Mouse (Mus musculus): ENCODE results near the gene Pde5a. TPM values are rescaled to one million over a fixed set of nuclear protein-coding genes. Genes with fewer than 3 reads are reported as not detected.
A peak's percentile ranks its signal among the peaks of the same experiment; 100 is the strongest.

Gene Pde5a
- total RNA-seq, 1 experiment = 1.6 TPM

DNA sequence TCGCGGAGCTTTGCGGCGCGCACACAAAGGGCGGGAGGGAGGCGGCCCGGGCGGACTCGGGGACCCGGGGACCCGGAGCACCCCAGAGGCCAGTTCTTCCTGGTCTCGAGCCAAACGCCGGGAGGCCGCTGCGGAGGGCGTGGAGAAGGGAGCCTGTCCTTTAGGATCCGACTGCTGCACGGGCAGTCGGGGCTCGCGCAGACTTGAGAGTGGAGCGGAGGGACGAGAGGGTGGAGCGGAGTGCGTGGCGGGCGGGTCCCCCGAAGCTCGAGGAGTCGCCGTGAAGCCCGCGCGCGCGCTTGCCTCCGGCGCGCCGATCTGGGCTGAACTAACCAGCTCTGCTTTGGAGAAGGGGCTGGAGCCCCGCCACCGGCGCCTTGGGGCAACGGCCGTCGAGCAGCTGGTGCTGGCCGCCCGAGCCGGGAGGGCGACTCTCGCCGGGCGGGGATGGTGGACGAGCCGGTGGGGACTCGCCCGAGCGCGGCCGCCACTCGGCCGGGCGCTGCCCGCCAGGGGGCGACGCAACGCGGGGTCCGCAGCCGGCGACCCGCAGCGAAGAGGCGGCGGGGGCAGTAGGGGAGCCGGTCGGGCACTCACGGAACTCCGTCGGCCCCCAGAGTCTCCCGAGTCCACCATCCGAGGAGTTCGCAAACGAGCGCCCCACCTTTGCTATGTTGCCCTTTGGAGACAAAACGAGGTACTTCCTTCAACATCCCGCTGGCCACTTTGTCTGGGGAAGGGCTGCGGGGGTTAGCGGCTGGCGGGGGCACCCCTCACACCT, 1.4 kb downstream of the Pde5a start:
- in situ Hi-C loops (cut with MboI; ENCODE audit: low sequenced_read_pairs in 2 of 2, unreplicated experiment in 2 of 2) = no loop called here
- Histone ChIP-seq H3K4me3 (ENCODE audit: insufficient read depth in 1 of 2, low read depth in 1 of 2, low read length in 2 of 2, poor library complexity in 1 of 2, severe bottlenecking in 1 of 2) (peak overlapping the region; percentile 84 to 85), H3K9ac (ENCODE audit: insufficient read depth, low read depth, low read length, poor library complexity, severe bottlenecking) (peak overlapping the region; percentile 82), H3K9me3 (ENCODE audit: control insufficient read depth, insufficient read depth, low read depth, low read length) (no peaks in the 10 kb centered on the region), H3K27ac (ENCODE audit: insufficient read depth, low read depth, low read length, poor library complexity, severe bottlenecking) (no peak overlapping the region), H3K4me1 (ENCODE audit: control insufficient read depth in 2 of 2, insufficient read depth in 2 of 2, low read length in 2 of 2, poor library complexity in 1 of 2) (no peaks in the 10 kb centered on the region), H3K36me3 (ENCODE audit: control insufficient read depth, insufficient read depth, low read length, poor library complexity, severe bottlenecking) (no peaks in the 10 kb centered on the region)
- peak; percentile 25 for DNase-seq (ENCODE audit: low read depth, low spot score)
- TF ChIP-seq HCFC1 (IDR thresholded peaks at IDR 0.05; ENCODE audit: borderline replicate concordance, insufficient read depth, low read length) (no peak), ZC3H11A (IDR thresholded peaks at IDR 0.05; ENCODE audit: borderline replicate concordance, low read depth, low read length) (no peak), CHD2 (IDR thresholded peaks at IDR 0.05; ENCODE audit: low read depth, low read length) (no peak), MAFK (IDR thresholded peaks at IDR 0.05; ENCODE audit: insufficient read depth, low read depth, low read length) (no peak), ZNF384 (IDR thresholded peaks at IDR 0.05; ENCODE audit: low read depth, low read length) (no peak)

DNA sequence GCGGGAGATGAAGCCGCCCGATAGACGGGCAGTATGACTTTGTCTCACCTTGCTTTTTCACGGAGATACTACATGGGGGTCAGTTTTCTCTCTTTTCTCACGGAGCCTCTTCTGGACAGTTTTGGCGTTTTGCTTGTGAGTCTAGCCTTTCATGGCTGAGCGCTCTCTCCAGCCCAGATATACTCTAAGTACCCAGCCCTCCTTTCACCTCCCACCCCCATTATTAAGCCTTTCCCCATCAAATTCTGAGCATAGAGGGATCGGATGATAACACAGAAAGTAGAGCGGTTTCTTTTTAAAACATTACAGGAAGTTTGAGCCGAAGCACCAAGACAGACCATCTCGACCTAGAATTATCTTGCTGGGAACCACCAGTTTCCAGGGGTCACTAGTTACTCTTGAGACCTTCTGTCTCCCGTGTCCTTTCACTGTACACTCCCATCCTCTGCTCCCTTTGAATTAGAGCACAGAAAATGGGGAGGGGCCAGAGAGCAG, 2.0 kb downstream of the Pde5a start:
- no peaks in the 10 kb centered on the region for H3K36me3 ChIP-seq (ENCODE audit: control insufficient read depth, insufficient read depth, low read length, poor library complexity, severe bottlenecking)
- no peak overlapping the region for H3K27ac ChIP-seq (ENCODE audit: insufficient read depth, low read depth, low read length, poor library complexity, severe bottlenecking)
- peak; percentile 11 for DNase-seq (ENCODE audit: low read depth, low spot score)
- peak overlapping the region; percentile 84 to 85 for H3K4me3 ChIP-seq (ENCODE audit: insufficient read depth in 1 of 2, low read depth in 1 of 2, low read length in 2 of 2, poor library complexity in 1 of 2, severe bottlenecking in 1 of 2)
- no peaks in the 10 kb centered on the region for H3K4me1 ChIP-seq (ENCODE audit: control insufficient read depth in 2 of 2, insufficient read depth in 2 of 2, low read length in 2 of 2, poor library complexity in 1 of 2)
- peak overlapping the region; percentile 82 for H3K9ac ChIP-seq (ENCODE audit: insufficient read depth, low read depth, low read length, poor library complexity, severe bottlenecking)
- in situ Hi-C loops (cut with MboI; ENCODE audit: low sequenced_read_pairs in 2 of 2, unreplicated experiment in 2 of 2) = no loop called here
- TF ChIP-seq HCFC1 (IDR thresholded peaks at IDR 0.05; ENCODE audit: borderline replicate concordance, insufficient read depth, low read length) = no peak
- no peak for TF ChIP-seq ZC3H11A (IDR thresholded peaks at IDR 0.05; ENCODE audit: borderline replicate concordance, low read depth, low read length)
- no peak for TF ChIP-seq MAFK (IDR thresholded peaks at IDR 0.05; ENCODE audit: insufficient read depth, low read depth, low read length)
- TF ChIP-seq CHD2 (IDR thresholded peaks at IDR 0.05; ENCODE audit: low read depth, low read length) = no peak
- no peak for TF ChIP-seq ZNF384 (IDR thresholded peaks at IDR 0.05; ENCODE audit: low read depth, low read length)
- H3K9me3 ChIP-seq (ENCODE audit: control insufficient read depth, insufficient read depth, low read depth, low read length) = no peaks in the 10 kb centered on the region

DNA sequence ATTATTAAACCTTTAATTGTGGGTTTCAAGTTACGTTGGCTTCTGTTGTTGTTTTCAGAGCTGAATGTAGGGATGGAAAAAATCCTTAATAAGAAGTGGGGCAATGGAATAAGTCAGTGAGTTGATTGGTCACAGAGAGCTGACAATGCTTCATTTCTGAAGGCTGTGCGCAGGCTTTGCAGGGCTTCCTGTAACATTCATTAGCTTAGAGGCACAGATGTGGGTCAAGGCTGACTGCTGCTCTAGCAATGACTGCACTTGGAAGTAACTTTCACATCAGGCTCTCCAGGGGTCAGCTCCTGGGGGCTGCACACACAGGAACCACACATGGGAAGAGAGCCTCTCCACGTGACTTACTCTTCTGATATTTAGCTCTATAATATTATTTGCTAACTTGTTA, 5.1 kb downstream of the Pde5a start:
- Histone ChIP-seq H3K4me1 (ENCODE audit: control insufficient read depth in 2 of 2, insufficient read depth in 2 of 2, low read length in 2 of 2, poor library complexity in 1 of 2) (no peaks in the 10 kb centered on the region), H3K9ac (ENCODE audit: insufficient read depth, low read depth, low read length, poor library complexity, severe bottlenecking) (no peak overlapping the region), H3K9me3 (ENCODE audit: control insufficient read depth, insufficient read depth, low read depth, low read length) (no peaks in the 10 kb centered on the region), H3K4me3 (ENCODE audit: insufficient read depth in 1 of 2, low read depth in 1 of 2, low read length in 2 of 2, poor library complexity in 1 of 2, severe bottlenecking in 1 of 2) (no peak overlapping the region), H3K27ac (ENCODE audit: insufficient read depth, low read depth, low read length, poor library complexity, severe bottlenecking) (no peak overlapping the region), H3K36me3 (ENCODE audit: control insufficient read depth, insufficient read depth, low read length, poor library complexity, severe bottlenecking) (no peaks in the 10 kb centered on the region)
- no peak for DNase-seq (ENCODE audit: low read depth, low spot score)
- in situ Hi-C loops (cut with MboI; ENCODE audit: low sequenced_read_pairs in 2 of 2, unreplicated experiment in 2 of 2) = no loop called here
- TF ChIP-seq HCFC1 (IDR thresholded peaks at IDR 0.05; ENCODE audit: borderline replicate concordance, insufficient read depth, low read length) (no peak), ZC3H11A (IDR thresholded peaks at IDR 0.05; ENCODE audit: borderline replicate concordance, low read depth, low read length) (no peak)

DNA sequence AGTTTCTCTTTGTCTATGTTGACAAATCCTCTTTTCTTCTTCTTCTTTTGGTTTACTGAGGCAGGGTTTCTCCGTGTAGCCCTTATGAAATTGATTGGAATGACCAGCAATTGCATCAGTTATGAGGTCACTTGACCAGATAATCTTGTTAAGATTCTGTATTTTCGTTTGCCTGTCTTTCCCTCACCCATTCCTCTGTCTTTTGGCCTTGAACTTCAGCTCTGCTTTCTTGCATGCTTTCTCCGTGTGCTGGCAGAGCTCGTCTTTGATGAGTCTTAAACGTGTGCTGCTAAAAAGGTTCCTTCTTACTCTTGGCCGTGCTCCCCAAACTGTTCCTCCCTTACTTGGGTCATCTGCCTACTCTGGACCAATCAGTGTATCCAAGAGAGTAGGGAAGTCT, 5.6 kb downstream of the Pde5a start:
- H3K9me3 ChIP-seq (ENCODE audit: control insufficient read depth, insufficient read depth, low read depth, low read length) = no peaks in the 10 kb centered on the region
- no peak for DNase-seq (ENCODE audit: low read depth, low spot score)
- H3K4me1 ChIP-seq (ENCODE audit: control insufficient read depth in 2 of 2, insufficient read depth in 2 of 2, low read length in 2 of 2, poor library complexity in 1 of 2) = no peaks in the 10 kb centered on the region
- H3K9ac ChIP-seq (ENCODE audit: insufficient read depth, low read depth, low read length, poor library complexity, severe bottlenecking) = no peak overlapping the region
- H3K27ac ChIP-seq (ENCODE audit: insufficient read depth, low read depth, low read length, poor library complexity, severe bottlenecking) = no peak overlapping the region
- in situ Hi-C loops (cut with MboI; ENCODE audit: low sequenced_read_pairs in 2 of 2, unreplicated experiment in 2 of 2) = no loop called here
- TF ChIP-seq HCFC1 (IDR thresholded peaks at IDR 0.05; ENCODE audit: borderline replicate concordance, insufficient read depth, low read length) (no peak), ZNF384 (IDR thresholded peaks at IDR 0.05; ENCODE audit: low read depth, low read length) (no peak), CHD2 (IDR thresholded peaks at IDR 0.05; ENCODE audit: low read depth, low read length) (no peak)
- H3K4me3 ChIP-seq (ENCODE audit: insufficient read depth in 1 of 2, low read depth in 1 of 2, low read length in 2 of 2, poor library complexity in 1 of 2, severe bottlenecking in 1 of 2) = no peak overlapping the region
- H3K36me3 ChIP-seq (ENCODE audit: control insufficient read depth, insufficient read depth, low read length, poor library complexity, severe bottlenecking) = no peaks in the 10 kb centered on the region

DNA sequence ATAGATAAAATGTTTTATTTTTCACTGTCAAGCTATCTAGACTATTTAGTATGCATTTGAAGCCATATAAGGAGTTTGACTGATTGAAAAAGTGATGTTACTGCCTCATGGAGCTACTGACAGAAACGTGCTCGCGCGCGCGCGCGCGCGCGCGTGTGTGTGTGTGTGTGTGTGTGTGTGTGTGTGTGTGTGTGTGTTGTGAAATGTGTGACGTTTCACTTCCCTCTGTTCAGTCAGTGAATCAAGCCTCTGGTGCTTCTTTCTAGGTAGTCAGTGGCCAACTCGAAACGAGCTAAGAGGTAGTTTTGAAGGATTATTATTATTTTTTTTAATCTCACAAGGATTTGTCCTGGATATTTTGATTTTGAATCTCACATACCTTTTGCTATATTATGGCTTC, 10.7 kb downstream of the Pde5a start:
- no peaks in the 10 kb centered on the region for H3K4me1 ChIP-seq (ENCODE audit: control insufficient read depth in 2 of 2, insufficient read depth in 2 of 2, low read length in 2 of 2, poor library complexity in 1 of 2)
- no peaks in the 10 kb centered on the region for H3K36me3 ChIP-seq (ENCODE audit: control insufficient read depth, insufficient read depth, low read length, poor library complexity, severe bottlenecking)
- no peak overlapping the region for H3K9ac ChIP-seq (ENCODE audit: insufficient read depth, low read depth, low read length, poor library complexity, severe bottlenecking)
- TF ChIP-seq MAFK (IDR thresholded peaks at IDR 0.05; ENCODE audit: insufficient read depth, low read depth, low read length) (no peak), HCFC1 (IDR thresholded peaks at IDR 0.05; ENCODE audit: borderline replicate concordance, insufficient read depth, low read length) (no peak), ZNF384 (IDR thresholded peaks at IDR 0.05; ENCODE audit: low read depth, low read length) (no peak), ZC3H11A (IDR thresholded peaks at IDR 0.05; ENCODE audit: borderline replicate concordance, low read depth, low read length) (no peak), CHD2 (IDR thresholded peaks at IDR 0.05; ENCODE audit: low read depth, low read length) (no peak)
- no peak overlapping the region for H3K4me3 ChIP-seq (ENCODE audit: insufficient read depth in 1 of 2, low read depth in 1 of 2, low read length in 2 of 2, poor library complexity in 1 of 2, severe bottlenecking in 1 of 2)
- in situ Hi-C loops (cut with MboI; ENCODE audit: low sequenced_read_pairs in 2 of 2, unreplicated experiment in 2 of 2) = no loop called here
- H3K9me3 ChIP-seq (ENCODE audit: control insufficient read depth, insufficient read depth, low read depth, low read length) = no peaks in the 10 kb centered on the region
- DNase-seq (ENCODE audit: low read depth, low spot score) = no peak
- no peak overlapping the region for H3K27ac ChIP-seq (ENCODE audit: insufficient read depth, low read depth, low read length, poor library complexity, severe bottlenecking)

Measured in ES-E14 (cell line).